Mouse (Mus musculus): Measurements from ENCODE around the gene Stx1a. TPM values are rescaled to one million over a fixed set of nuclear protein-coding genes. Genes with fewer than 3 reads are reported as not detected.

The Stx1a gene
- polyA plus RNA-seq, 1 experiment from 2014 or later, result 1.3 TPM

DNA sequence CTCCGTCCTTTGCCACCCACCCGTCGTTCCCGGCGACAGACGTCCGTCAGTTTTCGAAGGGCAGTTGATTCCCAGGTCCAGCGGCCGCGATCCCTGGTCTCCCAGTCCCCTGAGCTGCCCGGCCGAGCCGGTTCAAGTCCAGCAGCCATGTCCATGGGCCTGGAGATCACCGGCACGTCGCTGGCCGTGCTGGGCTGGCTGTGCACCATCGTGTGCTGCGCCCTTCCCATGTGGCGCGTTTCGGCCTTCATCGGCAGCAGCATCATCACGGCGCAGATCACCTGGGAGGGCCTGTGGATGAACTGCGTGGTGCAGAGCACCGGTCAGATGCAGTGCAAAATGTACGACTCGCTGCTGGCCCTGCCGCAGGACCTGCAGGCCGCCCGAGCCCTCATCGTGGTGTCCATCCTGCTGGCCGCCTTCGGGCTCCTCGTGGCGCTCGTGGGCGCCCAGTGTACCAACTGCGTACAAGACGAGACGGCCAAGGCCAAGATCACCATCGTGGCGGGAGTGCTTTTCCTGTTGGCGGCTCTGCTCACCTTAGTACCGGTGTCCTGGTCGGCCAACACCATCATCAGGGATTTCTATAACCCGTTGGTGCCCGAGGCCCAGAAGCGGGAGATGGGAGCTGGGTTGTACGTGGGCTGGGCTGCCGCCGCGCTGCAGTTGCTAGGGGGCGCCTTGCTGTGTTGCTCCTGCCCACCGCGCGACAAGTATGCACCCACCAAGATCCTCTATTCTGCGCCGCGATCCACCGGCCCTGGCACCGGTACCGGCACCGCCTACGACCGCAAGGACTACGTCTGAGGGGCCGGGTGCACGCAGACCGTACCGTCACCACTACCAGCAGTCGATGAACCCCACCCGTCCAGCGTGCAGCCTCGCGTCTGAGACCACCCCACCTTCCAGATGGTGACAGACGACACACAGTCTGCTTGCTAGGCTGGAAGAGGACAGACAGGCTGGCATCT lies 36.7 kb upstream of the Stx1a start:
- peak; percentile 29 for ATAC-seq (ENCODE audit: insufficient read depth)
- Histone ChIP-seq H3K4me1 (replicated peaks) (peaks cover 23% of the 10 kb centered on the region), H3K9me3 (replicated peaks) (no peaks in the 10 kb centered on the region), H3K27me3 (peaks cover 76% of the 10 kb centered on the region), H3K36me3 (replicated peaks) (no peaks in the 10 kb centered on the region), H3K27ac (replicated peaks) (no peak overlapping the region), H3K4me2 (peak overlapping the region; percentile 47), H3K9ac (no peak overlapping the region), H3K4me3 (replicated peaks) (peak overlapping the region; percentile 33)
- WGBS (ENCODE audit: insufficient replicate concordance), result 5% methylated on average over 79 of the region's 79 CpGs

DNA sequence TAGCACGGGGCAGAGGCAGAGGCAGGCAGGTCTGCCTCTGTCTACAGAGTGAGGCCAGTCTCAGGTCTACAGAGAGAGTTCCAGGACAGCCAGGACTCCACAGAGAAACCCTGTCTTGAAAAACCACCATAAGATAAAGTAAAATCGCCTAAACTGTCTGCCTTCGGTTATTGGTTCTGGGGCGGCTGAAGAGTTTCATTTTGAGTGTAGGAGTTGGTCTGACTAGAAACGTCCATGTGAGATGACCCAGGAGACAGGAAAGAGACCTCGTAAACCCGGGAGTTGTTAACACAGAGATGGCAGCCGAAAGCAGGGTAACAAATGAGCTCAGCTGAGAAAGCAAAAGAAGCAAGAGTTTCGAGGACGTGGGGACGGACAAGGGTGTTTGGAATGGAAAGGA lies 34.1 kb upstream of the Stx1a start:
- Histone ChIP-seq H3K27me3 (peaks cover 69% of the 10 kb centered on the region), H3K4me1 (replicated peaks) (peaks cover 23% of the 10 kb centered on the region), H3K36me3 (replicated peaks) (no peaks in the 10 kb centered on the region), H3K4me2 (no peak overlapping the region), H3K4me3 (replicated peaks) (no peak overlapping the region), H3K9me3 (replicated peaks) (no peaks in the 10 kb centered on the region), H3K9ac (no peak overlapping the region), H3K27ac (replicated peaks) (no peak overlapping the region)
- WGBS (ENCODE audit: insufficient replicate concordance), result 40% methylated on average over 11 of the region's 11 CpGs
- no peak for ATAC-seq (ENCODE audit: insufficient read depth)

DNA sequence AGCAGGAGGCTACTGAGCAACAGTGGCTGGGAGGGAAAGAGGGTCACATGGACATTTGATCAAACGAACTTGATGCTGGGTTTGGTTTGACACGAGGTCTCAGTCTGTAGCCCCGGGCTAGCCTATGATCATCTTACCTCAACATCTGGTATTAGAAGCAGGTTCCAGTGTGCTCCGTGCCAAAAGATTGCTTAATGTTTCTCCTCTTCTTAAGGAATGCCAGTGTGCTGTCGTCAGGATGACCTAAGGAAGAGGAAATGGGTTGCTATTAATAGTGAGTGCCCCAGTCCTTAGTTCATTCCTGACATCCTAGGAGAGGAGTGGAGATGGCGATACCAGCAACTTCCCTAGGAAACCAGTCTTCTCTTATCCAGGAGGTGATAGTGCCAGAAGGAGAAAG lies 33.5 kb upstream of the Stx1a start:
- Histone ChIP-seq H3K4me2 (no peak overlapping the region), H3K9ac (no peak overlapping the region), H3K27me3 (peaks cover 63% of the 10 kb centered on the region), H3K9me3 (replicated peaks) (no peaks in the 10 kb centered on the region), H3K36me3 (replicated peaks) (no peaks in the 10 kb centered on the region), H3K27ac (replicated peaks) (no peak overlapping the region), H3K4me1 (replicated peaks) (peaks cover 23% of the 10 kb centered on the region), H3K4me3 (replicated peaks) (no peak overlapping the region)
- 29% methylated on average over 6 of the region's 6 CpGs for WGBS (ENCODE audit: insufficient replicate concordance)
- ATAC-seq (ENCODE audit: insufficient read depth), result no peak

- H3K4me2 ChIP-seq, result no peak overlapping the region
- H3K4me3 ChIP-seq (replicated peaks), result no peak overlapping the region
- H3K27ac ChIP-seq (replicated peaks), result no peak overlapping the region
- H3K9ac ChIP-seq, result no peak overlapping the region
- no peak for ATAC-seq (ENCODE audit: insufficient read depth)
- no peaks in the 10 kb centered on the region for H3K9me3 ChIP-seq (replicated peaks)
- peaks cover 35% of the 10 kb centered on the region for H3K27me3 ChIP-seq
- WGBS (ENCODE audit: insufficient replicate concordance), result 77% methylated on average over 5 of the region's 5 CpGs
- H3K4me1 ChIP-seq (replicated peaks), result no peaks in the 10 kb centered on the region
- H3K36me3 ChIP-seq (replicated peaks), result no peaks in the 10 kb centered on the region
Observed at GRCm38 (mm10) chr5:134992566-134992965, 30.7 kb upstream of the Stx1a start.

- ATAC-seq (ENCODE audit: insufficient read depth), result no peak
- Histone ChIP-seq H3K4me1 (replicated peaks) (peaks cover 7% of the 10 kb centered on the region; the same call in 1 of the 2 replicates), H3K4me3 (replicated peaks) (no peak overlapping the region), H3K36me3 (replicated peaks) (no peaks in the 10 kb centered on the region), H3K27me3 (peaks cover 16% of the 10 kb centered on the region), H3K9ac (no peak overlapping the region), H3K9me3 (replicated peaks) (no peaks in the 10 kb centered on the region), H3K27ac (replicated peaks) (no peak overlapping the region), H3K4me2 (no peak overlapping the region)
- WGBS (ENCODE audit: insufficient replicate concordance), result 51% methylated on average over 6 of the region's 6 CpGs
Observed at GRCm38 (mm10) chr5:134998359-134998758, 24.9 kb upstream of the Stx1a start.

DNA sequence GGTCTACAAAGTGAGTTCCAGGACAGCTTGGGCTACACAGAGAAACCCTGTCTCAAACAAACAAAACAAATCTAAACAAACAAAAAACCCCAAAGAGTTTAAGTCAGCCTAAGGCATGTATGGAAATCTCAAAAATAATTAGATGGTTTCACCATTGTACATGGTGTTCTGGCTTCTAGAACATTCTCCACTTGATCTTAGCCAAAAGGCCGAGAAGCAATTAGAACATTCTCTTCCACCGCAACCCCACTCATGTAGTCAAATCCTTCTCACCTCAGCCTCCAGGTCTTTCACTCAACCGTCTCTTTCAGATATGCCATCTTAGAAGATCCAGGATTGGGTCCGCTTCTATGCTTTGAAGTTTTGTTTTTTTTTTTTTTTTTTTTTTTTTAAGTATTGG lies 23.5 kb upstream of the Stx1a start:
- WGBS (ENCODE audit: insufficient replicate concordance), result 78% methylated on average over 4 of the region's 4 CpGs
- H3K4me3 ChIP-seq (replicated peaks), result no peak overlapping the region
- H3K9ac ChIP-seq, result no peak overlapping the region
- no peak for ATAC-seq (ENCODE audit: insufficient read depth)
- no peak overlapping the region for H3K27ac ChIP-seq (replicated peaks)
- no peaks in the 10 kb centered on the region for H3K36me3 ChIP-seq (replicated peaks)
- peaks cover 18% of the 10 kb centered on the region for H3K27me3 ChIP-seq
- H3K4me2 ChIP-seq, result no peak overlapping the region
- H3K4me1 ChIP-seq (replicated peaks), result peaks cover 7% of the 10 kb centered on the region; the same call in 1 of the 2 replicates
- H3K9me3 ChIP-seq (replicated peaks), result no peaks in the 10 kb centered on the region

- Histone ChIP-seq H3K4me2 (no peak overlapping the region), H3K9me3 (replicated peaks) (no peaks in the 10 kb centered on the region), H3K27ac (replicated peaks) (no peak overlapping the region), H3K27me3 (peaks cover 25% of the 10 kb centered on the region), H3K4me1 (replicated peaks) (peaks cover 7% of the 10 kb centered on the region; the same call in 1 of the 2 replicates), H3K36me3 (replicated peaks) (no peaks in the 10 kb centered on the region), H3K9ac (no peak overlapping the region), H3K4me3 (replicated peaks) (no peak overlapping the region)
- 58% methylated on average over 16 of the region's 16 CpGs for WGBS (ENCODE audit: insufficient replicate concordance)
- no peak for ATAC-seq (ENCODE audit: insufficient read depth)
Observed at GRCm38 (mm10) chr5:135000751-135001150, 22.5 kb upstream of the Stx1a start.

- no peak overlapping the region for H3K9ac ChIP-seq
- ATAC-seq (ENCODE audit: insufficient read depth), result peak; percentile 44; the same call in 1 of the 2 replicates
- no peaks in the 10 kb centered on the region for H3K36me3 ChIP-seq (replicated peaks)
- H3K4me3 ChIP-seq (replicated peaks), result no peak overlapping the region
- no peaks in the 10 kb centered on the region for H3K9me3 ChIP-seq (replicated peaks)
- 10% methylated on average over 14 of the region's 14 CpGs for WGBS (ENCODE audit: insufficient replicate concordance)
- no peak overlapping the region for H3K4me2 ChIP-seq
- peaks cover 25% of the 10 kb centered on the region for H3K27me3 ChIP-seq
- H3K4me1 ChIP-seq (replicated peaks), result peaks cover 7% of the 10 kb centered on the region; the same call in 1 of the 2 replicates
- no peak overlapping the region for H3K27ac ChIP-seq (replicated peaks)
Observed at GRCm38 (mm10) chr5:135001309-135001708, 22.0 kb upstream of the Stx1a start.

GRCm38 (mm10) chr5:135002151-135002550 lies 21.1 kb upstream of the Stx1a start:
- Histone ChIP-seq H3K27ac (replicated peaks) (no peak overlapping the region), H3K4me3 (replicated peaks) (no peak overlapping the region), H3K36me3 (replicated peaks) (no peaks in the 10 kb centered on the region), H3K4me1 (replicated peaks) (peaks cover 7% of the 10 kb centered on the region; the same call in 1 of the 2 replicates), H3K4me2 (no peak overlapping the region), H3K9ac (no peak overlapping the region), H3K27me3 (peaks cover 25% of the 10 kb centered on the region), H3K9me3 (replicated peaks) (no peaks in the 10 kb centered on the region)
- no peak for ATAC-seq (ENCODE audit: insufficient read depth)
- WGBS (ENCODE audit: insufficient replicate concordance), result 41% methylated on average over 5 of the region's 5 CpGs

GRCm38 (mm10) chr5:135007802-135008571 lies 15.3 kb upstream of the Stx1a start:
- peak overlapping the region; percentile 69 for H3K4me3 ChIP-seq (replicated peaks)
- 26% methylated on average over 16 of the region's 16 CpGs for WGBS (ENCODE audit: insufficient replicate concordance)

More at GRCm38 (mm10) chr5:135007802-135008571, 15.3 kb upstream of the Stx1a start:
- no peak for ATAC-seq (ENCODE audit: insufficient read depth)
- peaks cover 47% of the 10 kb centered on the region for H3K4me1 ChIP-seq (replicated peaks)
- H3K27ac ChIP-seq (replicated peaks), result peak overlapping the region; percentile 89
- H3K9ac ChIP-seq, result peak overlapping the region; percentile 73
- H3K9me3 ChIP-seq (replicated peaks), result no peaks in the 10 kb centered on the region
- H3K36me3 ChIP-seq (replicated peaks), result no peaks in the 10 kb centered on the region; the same call in 1 of the 2 replicates
- H3K4me2 ChIP-seq, result peak overlapping the region; percentile 94
- peaks cover 15% of the 10 kb centered on the region for H3K27me3 ChIP-seq

All from liver, embryonic 15.5 days (tissue).